ENCODE assay signal across 8 mouse cellular contexts in the genomic region with DNA sequence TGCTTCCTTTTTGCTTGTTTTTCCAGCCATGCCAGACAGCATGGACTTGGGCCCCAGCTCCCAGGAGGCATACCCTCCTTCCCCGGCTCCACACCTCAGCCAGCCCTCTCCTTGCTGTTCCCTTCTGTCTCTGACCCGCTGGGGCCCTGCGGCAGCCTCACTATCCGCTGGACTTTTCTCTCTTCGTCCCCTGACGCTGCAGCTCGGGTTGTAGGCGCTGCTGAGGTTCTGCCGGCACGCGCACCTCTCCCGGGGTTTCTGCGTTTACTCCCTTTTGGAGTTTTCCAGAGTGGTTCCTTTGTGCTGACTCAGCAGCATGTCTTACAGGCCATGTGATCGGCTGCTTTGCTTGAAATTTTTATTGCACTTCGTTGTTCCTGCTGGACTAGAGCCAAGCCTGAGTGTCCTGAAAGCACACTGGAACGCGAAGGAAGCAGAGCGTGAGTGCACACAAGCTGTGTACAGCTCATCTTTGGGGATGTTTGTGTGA. TPM values are rescaled to one million over a fixed set of nuclear protein-coding genes. Genes with fewer than 3 reads are reported as not detected.
DNase-seq lines count a peak whose midpoint lies in the region; ATAC-seq and TF ChIP-seq lines count a peak whose summit lies in the region.

No protein-coding gene starts in this region.

- no peaks in the 10 kb centered on the region for H3K9me3 ChIP-seq in intestine, postnatal 0 days (ENCODE audit: control insufficient read depth)

- peak overlapping the region; percentile 41 for H3K9ac ChIP-seq in intestine, postnatal 0 days (ENCODE audit: low read depth, low read length)

- intact Hi-C loops in left cerebral cortex, postnatal 25 days (cut with DNase I), result no loop called here

- no peaks in the 10 kb centered on the region for H3K4me1 ChIP-seq in intestine, postnatal 0 days (replicated peaks; ENCODE audit: control insufficient read depth, insufficient read depth, low read length)
- peaks cover 27% of the 10 kb centered on the region for H3K4me1 ChIP-seq in small intestine, adult 2 months (ENCODE audit: control insufficient read depth, insufficient read depth, insufficient read length, low read length)

- peak; percentile 8; the same call in 1 of the 2 replicates for TF ChIP-seq CTCF in intestine, postnatal 0 days (IDR thresholded peaks at IDR 0.05; ENCODE audit: low read depth)
- TF ChIP-seq CTCF in small intestine, adult 2 months (IDR thresholded peaks at IDR 0.05; ENCODE audit: extremely low read depth, insufficient read length, insufficient replicate concordance, low read depth, low read length), result no peak

- ATAC-seq in intestine, postnatal 0 days, result peak; percentile 88

- no peaks in the 10 kb centered on the region for H3K27me3 ChIP-seq in intestine, postnatal 0 days (replicated peaks; ENCODE audit: control insufficient read depth, insufficient read depth, low read length)
- H3K27me3 ChIP-seq in small intestine, adult 2 months (ENCODE audit: control insufficient read depth, insufficient read depth, low read length), result no peaks in the 10 kb centered on the region

- DNase-seq in adrenal gland, adult 2 months, result peak; percentile 87
- peak; percentile 72 for DNase-seq in embryo, embryonic 11 days
- peak; percentile 45 to 79 for DNase-seq in gastrocnemius, postnatal 4 days (ENCODE audit: low spot score in 2 of 2)
- peak; percentile 65 to 71 for DNase-seq in left cerebral cortex, postnatal 25 days (ENCODE audit: low spot score in 2 of 2)
- peak; percentile 73 for DNase-seq in mesoderm, embryonic 11.5 days (ENCODE audit: low read depth, low spot score)
- DNase-seq in spleen, postnatal 4 days (ENCODE audit: low spot score in 2 of 2), result no peak

- TF ChIP-seq POLR2A in small intestine, adult 2 months (IDR thresholded peaks at IDR 0.05; ENCODE audit: low read depth, low read length), result no peak

- H3K4me2 ChIP-seq in intestine, postnatal 0 days (replicated peaks; ENCODE audit: low read depth), result peak overlapping the region; percentile 67

- peak overlapping the region; percentile 25 for H3K4me3 ChIP-seq in intestine, postnatal 0 days (ENCODE audit: low read depth, low read length)
- peak overlapping the region; percentile 63 for H3K4me3 ChIP-seq in small intestine, adult 2 months (ENCODE audit: low read depth, low read length)

- peak overlapping the region; percentile 90 for H3K27ac ChIP-seq in intestine, postnatal 0 days (ENCODE audit: low read depth, low read length)
- peak overlapping the region; percentile 92 for H3K27ac ChIP-seq in small intestine, adult 2 months (ENCODE audit: insufficient read depth, low read depth, low read length)

- peaks cover 7% of the 10 kb centered on the region; the same call in 1 of the 2 replicates for H3K36me3 ChIP-seq in intestine, postnatal 0 days (ENCODE audit: control insufficient read depth, insufficient read depth)
- H3K36me3 ChIP-seq in small intestine, adult 2 months (ENCODE audit: control insufficient read depth, insufficient read depth, low read length), result peaks cover 6% of the 10 kb centered on the region

- under 1% methylated on average over 18 of the region's 18 CpGs for WGBS in intestine, postnatal 0 days
- WGBS in small intestine, adult 2 months, result 5% methylated on average over 18 of the region's 18 CpGs

RNA-seq across cellular contexts. Expression of a gene that starts 8.3 kb away (rescaled TPM):
- 10 to 100 TPM; 48.4 to 55.9 TPM for total RNA-seq in adrenal gland, adult 2 months (2021)
- 26.0 and 28.3 TPM in 2 replicates for polyA plus RNA-seq in adrenal gland, adult 2 months (2012; rRNA removed)
- total RNA-seq in gastrocnemius, postnatal 4 days (2021), result 10 to 100 TPM; 36.4 to 38.6 TPM
- 91.4 and 95.4 TPM in 2 replicates for polyA plus RNA-seq in intestine, postnatal 0 days (2015; fragmentation: Nextera tagmentation; extraction: Ambion mirVana)
- total RNA-seq in left cerebral cortex, postnatal 25 days (2021), result 10 to 100 TPM; 13.1 to 13.2 TPM
- polyA plus RNA-seq in small intestine, adult 2 months (2012; rRNA removed), result 28.0 and 66.3 TPM in 2 replicates

Comparison
In these comparisons a context has a peak if more than half of its experiments do, and no peak if none do; other contexts are left out.
1. DNase-seq: peak in adrenal gland, adult 2 months (single experiment), embryo, embryonic 11 days (single experiment), gastrocnemius, postnatal 4 days (2 of 2), left cerebral cortex, postnatal 25 days (2 of 2) and mesoderm, embryonic 11.5 days (single experiment); none in spleen, postnatal 4 days (0 of 2).